Mouse (Mus musculus) hindbrain, embryonic 12.5 days (tissue): ENCODE data around the gene 2310039H08Rik. TPM values are rescaled to one million over a fixed set of nuclear protein-coding genes. Genes with fewer than 3 reads are reported as not detected.

Experiments
- ATAC-seq: fragments of 200-750 bp; cut with Nextera tagmentation; 2 replicates; pipeline ENCODE4 v1.8.0; 2017; ENCODE audit warnings: moderate TSS enrichment; ENCODE audit not compliant: low FRiP score
- H3K27ac ChIP-seq: fragments of 300-500 bp; sonication (generic); 2 replicates; pipeline ENCODE4 v1.5.1; 2016; ENCODE audit warnings: mild to moderate bottlenecking
- H3K27me3 ChIP-seq: fragments of 300-500 bp; sonication (generic); 2 replicates; pipeline ENCODE4 v1.6.1; 2016; ENCODE audit warnings: mild to moderate bottlenecking
- H3K36me3 ChIP-seq: fragments of 300-500 bp; sonication (generic); 2 replicates; pipeline ENCODE4 v1.6.1; 2016; ENCODE audit warnings: mild to moderate bottlenecking
- H3K4me1 ChIP-seq: fragments of 300-500 bp; sonication (generic); 2 replicates; pipeline ENCODE4 v1.6.1; 2016
- H3K4me2 ChIP-seq: fragments of 300-500 bp; sonication (generic); replicated peaks from 2 replicates; pipeline ENCODE4 v1.6.1; 2016; ENCODE audit warnings: mild to moderate bottlenecking
- H3K4me3 ChIP-seq: fragments of 300-500 bp; sonication (generic); 2 replicates; pipeline ENCODE4 v1.5.1; 2016; ENCODE audit warnings: mild to moderate bottlenecking
- H3K9ac ChIP-seq: fragments of 300-500 bp; sonication (generic); 2 replicates; pipeline ENCODE4 v1.6.1; 2016; ENCODE audit warnings: mild to moderate bottlenecking, moderate library complexity
- H3K9me3 ChIP-seq: fragments of 300-500 bp; sonication (generic); replicated peaks from 2 replicates; pipeline ENCODE4 v1.6.1; 2016; ENCODE audit warnings: mild to moderate bottlenecking
- WGBS: fragments of 180-500 bp; shearing (Covaris S2); methylation state at CpG from one replicate; pipeline ENCODE4 v1.1.7; 2016; 5-methylcytosine and 5-hydroxymethylcytosine counted together
- polyA plus RNA-seq: library from polyadenylated mRNA; unstranded; fragments of >200 nt; fragmentation: Nextera tagmentation; extraction: Ambion mirVana; gene quantifications from 2 replicates; pipeline ENCODE4 v1.2.1, GENCODE M21; 2016

2310039H08Rik gene
- polyA plus RNA-seq, 1 experiment from 2014 or later = 54.7 TPM

GRCm38 (mm10) chr17:46816306-46816705 is 43.9 kb downstream of the 2310039H08Rik start:
- Histone ChIP-seq H3K27ac (no peak overlapping the region), H3K27me3 (no peaks in the 10 kb centered on the region), H3K36me3 (peaks cover 50% of the 10 kb centered on the region), H3K4me1 (no peaks in the 10 kb centered on the region), H3K9me3 (no peaks in the 10 kb centered on the region), H3K4me3 (no peak overlapping the region), H3K9ac (no peak overlapping the region), H3K4me2 (no peak overlapping the region)
- 0 out of 2 replicates have a peak, but pooled peaks have one; percentile 22 for ATAC-seq
- WGBS = 78% methylated on average over 13 of the region's 13 CpGs

- Histone ChIP-seq H3K36me3 (peaks cover 48% of the 10 kb centered on the region), H3K27me3 (no peaks in the 10 kb centered on the region), H3K9ac (no peak overlapping the region), H3K27ac (no peak overlapping the region), H3K4me2 (no peak overlapping the region), H3K9me3 (no peaks in the 10 kb centered on the region), H3K4me3 (no peak overlapping the region), H3K4me1 (no peaks in the 10 kb centered on the region)
- WGBS = 88% methylated on average over 12 of the region's 12 CpGs
- no peak for ATAC-seq
These were observed 45.3 kb downstream of the 2310039H08Rik start for GRCm38 (mm10) chr17:46817734-46818158.

- H3K4me3 ChIP-seq = no peak overlapping the region
- H3K27ac ChIP-seq = no peak overlapping the region
- H3K27me3 ChIP-seq = no peaks in the 10 kb centered on the region
- H3K9me3 ChIP-seq = no peaks in the 10 kb centered on the region
- no peak overlapping the region for H3K4me2 ChIP-seq
- 93% methylated on average over 7 of the region's 7 CpGs for WGBS
- no peak for ATAC-seq
- H3K36me3 ChIP-seq = peaks cover 66% of the 10 kb centered on the region
- H3K4me1 ChIP-seq = no peaks in the 10 kb centered on the region
- H3K9ac ChIP-seq = no peak overlapping the region
These were observed 48.2 kb downstream of the 2310039H08Rik start for GRCm38 (mm10) chr17:46820628-46821027.

Other genes with a start within 250 kb of the 2310039H08Rik start
- 14.1 and 14.9 TPM in 2 replicates for gene Cul9, start 226.2 kb upstream of the 2310039H08Rik start, polyA plus RNA-seq
- 5.9 and 8.1 TPM in 2 replicates for gene Srf, start 216.5 kb upstream of the 2310039H08Rik start, polyA plus RNA-seq
- gene Ptk7, start 143.1 kb upstream of the 2310039H08Rik start, polyA plus RNA-seq = 80.9 and 81.9 TPM in 2 replicates
- 37.8 and 40.0 TPM in 2 replicates for gene Klc4, start 126.6 kb upstream of the 2310039H08Rik start, polyA plus RNA-seq
- 79.7 and 88.2 TPM in 2 replicates for gene Mrpl2, start 126.4 kb upstream of the 2310039H08Rik start, polyA plus RNA-seq
- 52.1 and 53.0 TPM in 2 replicates for gene Cul7, start 122.3 kb upstream of the 2310039H08Rik start, polyA plus RNA-seq
- gene Rrp36, start 98.3 kb upstream of the 2310039H08Rik start, polyA plus RNA-seq = 54.2 and 61.8 TPM in 2 replicates
- gene Mea1, start 93.8 kb upstream of the 2310039H08Rik start, polyA plus RNA-seq = 178 and 183 TPM in 2 replicates
- gene Klhdc3, start 91.7 kb upstream of the 2310039H08Rik start, polyA plus RNA-seq = 139 and 141 TPM in 2 replicates
- gene Ppp2r5d, start 67.5 kb upstream of the 2310039H08Rik start, polyA plus RNA-seq = 103 and 106 TPM in 2 replicates
- 33.9 and 38.0 TPM in 2 replicates for gene Pex6, start 61.2 kb upstream of the 2310039H08Rik start, polyA plus RNA-seq
- 0.33 and 0.49 TPM in 2 replicates for gene Gnmt, start 43.5 kb upstream of the 2310039H08Rik start, polyA plus RNA-seq
- gene Cnpy3, start 20.4 kb upstream of the 2310039H08Rik start, polyA plus RNA-seq = 58.7 and 61.6 TPM in 2 replicates
- 0.17 and 0.53 TPM in 2 replicates for gene Ptcra, start 8.9 kb upstream of the 2310039H08Rik start, polyA plus RNA-seq
- gene Rpl7l1, start 10.0 kb downstream of the 2310039H08Rik start, polyA plus RNA-seq = 130 and 141 TPM in 2 replicates
- 7.6 and 8.1 TPM in 2 replicates for gene Bicral, start 85.8 kb downstream of the 2310039H08Rik start, polyA plus RNA-seq
- 74.5 and 82.9 TPM in 2 replicates for gene Tbcc, start 118.0 kb downstream of the 2310039H08Rik start, polyA plus RNA-seq
- gene Prph2, start 137.8 kb downstream of the 2310039H08Rik start, polyA plus RNA-seq = not detected in 2 replicates
- 23.5 and 23.7 TPM in 2 replicates for gene Ubr2, start 237.9 kb downstream of the 2310039H08Rik start, polyA plus RNA-seq